Mouse (Mus musculus): ENCODE results near the gene Npb. TPM values are rescaled to one million over a fixed set of nuclear protein-coding genes. Genes with fewer than 3 reads are reported as not detected.
A peak's percentile ranks its signal among the peaks of the same experiment; 100 is the strongest.
"Not testable (repeated sequence)": the region's sequence is repeated elsewhere in the genome, so short reads cannot be mapped to it uniquely, and the experiment has no call there.

Npb gene
- total and polyA plus RNA-seq, 2 experiments from 2014 or later = 9.9 TPM; not detected in 1

DNA sequence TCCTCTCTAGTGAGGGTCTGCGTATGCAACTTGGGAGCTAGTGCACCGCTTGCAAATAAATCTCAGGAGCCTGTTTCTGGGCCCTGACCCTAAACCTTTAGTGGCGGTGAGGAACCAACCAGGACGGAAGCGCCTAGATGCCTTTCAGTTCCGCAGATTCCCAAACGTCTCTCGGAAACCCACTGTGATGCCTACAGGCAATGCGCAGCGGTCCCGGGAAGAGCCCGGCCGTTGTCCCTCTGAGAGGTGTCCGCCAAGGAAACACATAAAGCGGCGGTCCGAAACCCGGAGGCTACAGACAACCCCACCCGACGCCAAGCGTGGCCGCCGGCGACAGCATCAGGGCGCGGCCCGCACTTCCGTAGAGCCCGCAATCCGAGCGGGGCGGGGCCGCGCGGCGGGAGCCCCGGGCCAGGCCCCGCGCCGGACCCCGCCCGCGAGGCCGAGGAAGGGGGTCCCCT lies 27.4 kb upstream of the Npb start:
- peaks cover 22% of the 10 kb centered on the region for H3K4me1 ChIP-seq (ENCODE audit: control insufficient read depth, insufficient read depth)
- peak overlapping the region; percentile 90 for H3K4me2 ChIP-seq (ENCODE audit: low read depth, low read length)
- H3K27me3 ChIP-seq (ENCODE audit: control insufficient read depth, insufficient read depth, low read length) = no peaks in the 10 kb centered on the region
- ATAC-seq (ENCODE audit: insufficient read depth, low read depth) (peak; percentile 61), DNase-seq (ENCODE audit: low spot score) (no peak)
- peak overlapping the region; percentile 91 for H3K27ac ChIP-seq (ENCODE audit: low read depth)
- TF ChIP-seq EP300 (IDR thresholded peaks at IDR 0.05; ENCODE audit: low read depth) (no peak), CTCF (IDR thresholded peaks at IDR 0.05; ENCODE audit: low read depth) (no peak)
- H3K36me3 ChIP-seq (replicated peaks; ENCODE audit: control insufficient read depth, insufficient read depth, low read length) = peaks cover 41% of the 10 kb centered on the region
- peak overlapping the region; percentile 88 for H3K9ac ChIP-seq (replicated peaks; ENCODE audit: low read depth, low read length)
- peak overlapping the region; percentile 69 for H3K4me3 ChIP-seq (ENCODE audit: low read depth, low read length)
- WGBS = under 1% methylated on average over 27 of the region's 44 CpGs
- no peaks in the 10 kb centered on the region for H3K9me3 ChIP-seq (replicated peaks; ENCODE audit: control insufficient read depth, low read length)

DNA sequence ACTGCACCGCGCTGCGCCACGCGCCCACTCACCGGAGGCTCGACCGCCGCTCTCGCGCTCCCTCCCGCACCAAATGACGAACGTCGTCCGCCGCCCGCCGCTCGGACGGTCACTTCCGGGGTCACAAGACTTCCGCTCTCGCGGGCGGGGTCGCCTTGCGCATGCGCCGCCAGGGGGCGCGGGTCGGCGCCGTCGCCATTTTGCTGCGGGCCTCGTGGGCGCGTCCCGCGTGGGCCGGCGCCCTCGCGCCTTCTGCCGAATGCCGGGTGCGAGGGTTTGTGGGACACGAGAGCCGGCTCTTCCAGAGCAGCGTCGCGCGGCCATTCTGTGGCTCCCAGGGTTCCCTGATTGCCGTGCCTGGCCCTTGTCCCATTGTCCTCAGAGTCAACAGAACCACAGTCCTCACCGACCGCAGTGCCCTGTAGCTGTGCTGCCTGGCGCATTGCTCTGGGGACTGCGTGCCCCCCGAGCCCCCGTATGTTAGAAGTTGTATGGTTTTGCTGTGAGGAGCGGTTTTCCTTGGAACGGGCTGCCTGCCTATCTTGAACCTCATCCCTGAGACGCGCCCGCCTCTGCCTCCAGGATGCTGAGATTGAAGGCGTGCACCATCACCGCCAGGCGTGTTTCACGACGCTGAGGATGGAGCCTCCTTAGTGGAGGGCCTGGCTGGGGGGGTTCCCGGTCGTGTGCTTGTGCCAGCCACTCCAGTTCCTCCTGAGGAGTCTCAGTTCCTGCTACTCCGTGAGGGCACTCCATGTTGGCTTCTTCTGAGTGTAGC lies 26.6 kb upstream of the Npb start, which contains the start of gene Arhgdia:
TSS of gene Arhgdia (minus strand) at position 135 of the 778 bp plus-strand sequence.
- Histone ChIP-seq H3K27me3 (ENCODE audit: control insufficient read depth, insufficient read depth, low read length) (no peaks in the 10 kb centered on the region), H3K9me3 (replicated peaks; ENCODE audit: control insufficient read depth, low read length) (no peaks in the 10 kb centered on the region), H3K36me3 (replicated peaks; ENCODE audit: control insufficient read depth, insufficient read depth, low read length) (peaks cover 47% of the 10 kb centered on the region), H3K4me3 (ENCODE audit: low read depth, low read length) (peak within 1 kb of the TSS; percentile 69), H3K4me1 (ENCODE audit: control insufficient read depth, insufficient read depth) (peaks cover 22% of the 10 kb centered on the region), H3K9ac (replicated peaks; ENCODE audit: low read depth, low read length) (peak within 1 kb of the TSS; percentile 88), H3K27ac (ENCODE audit: low read depth) (peak within 1 kb of the TSS; percentile 91), H3K4me2 (ENCODE audit: low read depth, low read length) (peak within 1 kb of the TSS; percentile 90)
- 5% methylated on average over 67 of the region's 75 CpGs for WGBS
- TF ChIP-seq EP300 (IDR thresholded peaks at IDR 0.05; ENCODE audit: low read depth) (no peak), CTCF (IDR thresholded peaks at IDR 0.05; ENCODE audit: low read depth) (peak; percentile 38)
- ATAC-seq (ENCODE audit: insufficient read depth, low read depth) = peak; percentile 77
- DNase-seq (ENCODE audit: low spot score) = peak; percentile 79

DNA sequence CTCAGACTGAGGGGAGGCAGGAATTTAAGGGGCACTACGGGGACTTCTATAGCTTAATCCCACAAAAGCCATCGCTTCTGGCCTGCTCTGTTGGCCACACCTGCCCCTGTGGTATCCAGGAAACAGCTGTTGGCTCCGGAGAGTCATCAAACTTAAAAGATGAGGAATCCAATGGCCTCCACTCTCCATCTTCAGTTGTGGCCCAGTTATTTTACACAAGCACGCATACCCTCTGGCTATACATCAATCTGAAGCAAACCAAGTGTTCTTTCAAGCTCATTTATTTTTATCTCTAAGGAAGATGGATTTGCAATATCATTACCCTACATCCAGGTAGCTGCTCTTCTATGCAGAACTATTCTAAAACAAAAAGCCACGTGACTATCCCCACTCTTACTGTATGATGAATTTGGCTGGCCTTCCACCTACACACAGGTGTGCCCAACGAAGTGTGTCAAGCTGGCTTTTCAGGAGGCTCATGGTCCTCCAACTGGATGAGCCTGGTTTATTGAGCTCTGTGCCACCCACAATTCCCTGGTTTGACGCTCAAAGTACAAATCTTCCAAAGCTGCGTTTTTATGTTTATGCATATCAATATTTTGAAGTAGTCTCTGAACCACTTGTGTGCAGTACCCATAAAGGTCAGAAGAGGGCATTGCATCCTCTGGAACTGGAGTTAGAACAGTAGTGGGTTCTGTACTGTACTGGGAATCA lies 25.9 kb upstream of the Npb start:
- peaks cover 51% of the 10 kb centered on the region for H3K36me3 ChIP-seq (replicated peaks; ENCODE audit: control insufficient read depth, insufficient read depth, low read length)
- peak overlapping the region; percentile 69 for H3K4me3 ChIP-seq (ENCODE audit: low read depth, low read length)
- WGBS = 80% methylated on average over 8 of the region's 8 CpGs
- H3K9ac ChIP-seq (replicated peaks; ENCODE audit: low read depth, low read length) = 0 out of 2 replicates have a peak overlapping the region, but pooled peaks have one; percentile 88
- TF ChIP-seq CTCF (IDR thresholded peaks at IDR 0.05; ENCODE audit: low read depth) = peak; percentile 42
- TF ChIP-seq EP300 (IDR thresholded peaks at IDR 0.05; ENCODE audit: low read depth) = no peak
- no peak for DNase-seq (ENCODE audit: low spot score)
- no peaks in the 10 kb centered on the region for H3K27me3 ChIP-seq (ENCODE audit: control insufficient read depth, insufficient read depth, low read length)
- peak overlapping the region; percentile 90 for H3K4me2 ChIP-seq (ENCODE audit: low read depth, low read length)
- peaks cover 22% of the 10 kb centered on the region for H3K4me1 ChIP-seq (ENCODE audit: control insufficient read depth, insufficient read depth)
- peak overlapping the region; percentile 91 for H3K27ac ChIP-seq (ENCODE audit: low read depth)
- no peak for ATAC-seq (ENCODE audit: insufficient read depth, low read depth)
- H3K9me3 ChIP-seq (replicated peaks; ENCODE audit: control insufficient read depth, low read length) = no peaks in the 10 kb centered on the region

DNA sequence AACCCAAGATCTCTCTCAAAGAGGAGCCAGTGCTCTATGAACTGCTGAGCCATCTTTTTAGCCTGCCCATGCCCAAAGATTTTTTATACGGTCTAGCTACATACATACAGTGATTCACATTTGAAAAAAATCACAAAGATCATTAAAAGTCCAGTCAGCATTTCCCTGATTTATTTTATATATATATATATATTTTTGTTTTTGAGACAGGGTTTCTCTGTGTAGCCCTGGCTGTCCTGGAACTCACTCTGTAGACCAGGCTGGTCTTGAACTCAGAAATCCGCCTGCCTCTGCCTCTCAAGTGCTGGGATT lies 25.3 kb upstream of the Npb start:
- not testable (repeated sequence) for H3K27me3 ChIP-seq (ENCODE audit: control insufficient read depth, insufficient read depth, low read length); H3K9ac ChIP-seq (replicated peaks; ENCODE audit: low read depth, low read length); ATAC-seq (ENCODE audit: insufficient read depth, low read depth); DNase-seq (ENCODE audit: low spot score); H3K27ac ChIP-seq (ENCODE audit: low read depth); H3K4me3 ChIP-seq (ENCODE audit: low read depth, low read length); H3K9me3 ChIP-seq (replicated peaks; ENCODE audit: control insufficient read depth, low read length); H3K4me2 ChIP-seq (ENCODE audit: low read depth, low read length)
- peaks cover 51% of the 10 kb centered on the region for H3K36me3 ChIP-seq (replicated peaks; ENCODE audit: control insufficient read depth, insufficient read depth, low read length)
- H3K4me1 ChIP-seq (ENCODE audit: control insufficient read depth, insufficient read depth) = peaks cover 22% of the 10 kb centered on the region
- 93% methylated on average over 2 of the region's 2 CpGs for whole genome bisulfite sequencing

DNA sequence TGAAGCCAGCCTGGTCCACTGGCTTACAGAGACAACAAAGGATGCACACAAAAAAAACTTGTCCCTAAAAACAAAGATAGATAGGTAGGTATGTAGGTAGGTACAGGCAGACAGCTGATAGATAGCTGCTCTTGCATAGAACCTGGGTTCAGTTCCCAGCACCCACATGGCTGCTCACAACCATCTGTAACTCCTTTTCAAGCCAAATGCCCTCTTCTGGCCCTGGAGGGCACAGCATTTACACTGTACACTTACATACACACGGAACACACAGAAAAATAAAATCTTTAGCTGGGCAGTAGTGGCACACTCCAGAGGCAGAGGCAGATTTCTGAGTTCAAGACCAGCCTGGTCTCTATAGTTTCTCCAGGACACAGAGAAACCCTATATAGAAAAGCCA lies 24.3 kb upstream of the Npb start:
- Histone ChIP-seq H3K27ac (ENCODE audit: low read depth) (no peak overlapping the region), H3K4me3 (ENCODE audit: low read depth, low read length) (no peak overlapping the region), H3K9ac (replicated peaks; ENCODE audit: low read depth, low read length) (no peak overlapping the region), H3K36me3 (replicated peaks; ENCODE audit: control insufficient read depth, insufficient read depth, low read length) (peaks cover 51% of the 10 kb centered on the region), H3K4me2 (ENCODE audit: low read depth, low read length) (no peak overlapping the region), H3K9me3 (replicated peaks; ENCODE audit: control insufficient read depth, low read length) (no peaks in the 10 kb centered on the region), H3K27me3 (ENCODE audit: control insufficient read depth, insufficient read depth, low read length) (no peaks in the 10 kb centered on the region), H3K4me1 (ENCODE audit: control insufficient read depth, insufficient read depth) (peaks cover 22% of the 10 kb centered on the region)
- no peak for DNase-seq (ENCODE audit: low spot score)
- no peak for TF ChIP-seq CTCF (IDR thresholded peaks at IDR 0.05; ENCODE audit: low read depth)
- no peak for TF ChIP-seq EP300 (IDR thresholded peaks at IDR 0.05; ENCODE audit: low read depth)
- ATAC-seq (ENCODE audit: insufficient read depth, low read depth) = no peak
- 90% methylated on average over 1 of the region's 1 CpGs for WGBS
